Mouse (Mus musculus) embryo, embryonic 9.5 days (tissue): ENCODE results near the gene Nfatc2ip.
A peak's percentile ranks its signal among the peaks of the same experiment; 100 is the strongest.

Experiments
- DNase-seq: peaks from one replicate; pipeline ENCODE4 v3.0.0-alpha.2; 2017; ENCODE audit errors: extremely low spot score

Nfatc2ip gene

GRCm38 (mm10) chr7:126396298-126397119 lies at the start of gene Nfatc2ip:
Nfatc2ip (minus strand) TSS chr7:126396737.
- peak; percentile 98 for DNase-seq

- no peak for DNase-seq
Observed at GRCm38 (mm10) chr7:126446217-126446616, 49.7 kb upstream of the Nfatc2ip start.

- no peak for DNase-seq
Observed at GRCm38 (mm10) chr7:126445104-126445815, 48.7 kb upstream of the Nfatc2ip start.

- no peak for DNase-seq
Observed at GRCm38 (mm10) chr7:126444536-126444935, 48.0 kb upstream of the Nfatc2ip start.

GRCm38 (mm10) chr7:126443997-126444396 lies 47.5 kb upstream of the Nfatc2ip start:
- no peak for DNase-seq

GRCm38 (mm10) chr7:126440134-126440533 lies 43.6 kb upstream of the Nfatc2ip start:
- DNase-seq: no peak

GRCm38 (mm10) chr7:126436851-126437250 lies 40.3 kb upstream of the Nfatc2ip start:
- DNase-seq: peak; percentile 63

- no peak for DNase-seq
Observed at GRCm38 (mm10) chr7:126435801-126436200, 39.3 kb upstream of the Nfatc2ip start.

- no peak for DNase-seq
Observed at GRCm38 (mm10) chr7:126434726-126435125, 38.2 kb upstream of the Nfatc2ip start.

- no peak for DNase-seq
Observed at GRCm38 (mm10) chr7:126430167-126430566, 33.6 kb upstream of the Nfatc2ip start.

GRCm38 (mm10) chr7:126429503-126429898 lies 33.0 kb upstream of the Nfatc2ip start:
- no peak for DNase-seq

- DNase-seq: peak; percentile 99
Observed at GRCm38 (mm10) chr7:126428631-126429502, 32.3 kb upstream of the Nfatc2ip start, which contains the start of gene Rabep2. Rabep2 (plus strand) TSS chr7:126428759.

GRCm38 (mm10) chr7:126428154-126428553 lies 31.6 kb upstream of the Nfatc2ip start:
- DNase-seq: no peak

GRCm38 (mm10) chr7:126427323-126427860 lies 30.9 kb upstream of the Nfatc2ip start:
- DNase-seq: peak; percentile 10

- no peak for DNase-seq
Observed at GRCm38 (mm10) chr7:126424161-126424560, 27.6 kb upstream of the Nfatc2ip start.

GRCm38 (mm10) chr7:126421756-126422155 lies 25.2 kb upstream of the Nfatc2ip start:
- DNase-seq: no peak

GRCm38 (mm10) chr7:126418496-126418895 lies 22.0 kb upstream of the Nfatc2ip start:
- DNase-seq: no peak

- no peak for DNase-seq
Observed at GRCm38 (mm10) chr7:126417606-126418005, 21.1 kb upstream of the Nfatc2ip start.

GRCm38 (mm10) chr7:126417045-126417444 lies 20.5 kb upstream of the Nfatc2ip start:
- peak; percentile 32 for DNase-seq

- no peak for DNase-seq
Observed at GRCm38 (mm10) chr7:126416615-126417014, 20.1 kb upstream of the Nfatc2ip start.

- DNase-seq: no peak
Observed at GRCm38 (mm10) chr7:126414725-126415124, 18.2 kb upstream of the Nfatc2ip start, which contains the start of gene Cd19. Cd19 (minus strand) TSS chr7:126414889.
